Mouse (Mus musculus): ENCODE data around the gene Rmnd5b.
A peak's percentile ranks its signal among the peaks of the same experiment; 100 is the strongest.

The Rmnd5b gene

DNA sequence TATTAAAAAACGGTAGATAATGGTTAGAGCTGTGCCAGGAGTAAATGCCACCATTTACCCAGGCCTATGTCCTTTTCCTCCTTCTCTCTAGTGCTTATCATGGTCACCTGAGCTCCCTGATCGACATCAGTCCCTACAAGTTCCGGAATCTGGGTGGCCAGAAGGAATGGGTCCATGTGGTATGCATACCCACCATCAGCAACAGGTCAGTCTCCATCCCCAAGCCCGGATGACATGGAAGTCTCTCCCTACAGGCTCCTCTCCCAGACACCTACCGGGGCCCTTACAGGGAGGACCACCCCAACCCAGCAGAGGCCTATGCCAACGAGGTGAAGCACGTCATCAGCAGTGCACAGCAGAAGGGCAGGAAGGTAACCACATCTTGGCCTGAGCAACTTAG is 43.8 kb downstream of the Rmnd5b start:
- no peak for DNase-seq (ENCODE audit: inconsistent ontology term)

DNA sequence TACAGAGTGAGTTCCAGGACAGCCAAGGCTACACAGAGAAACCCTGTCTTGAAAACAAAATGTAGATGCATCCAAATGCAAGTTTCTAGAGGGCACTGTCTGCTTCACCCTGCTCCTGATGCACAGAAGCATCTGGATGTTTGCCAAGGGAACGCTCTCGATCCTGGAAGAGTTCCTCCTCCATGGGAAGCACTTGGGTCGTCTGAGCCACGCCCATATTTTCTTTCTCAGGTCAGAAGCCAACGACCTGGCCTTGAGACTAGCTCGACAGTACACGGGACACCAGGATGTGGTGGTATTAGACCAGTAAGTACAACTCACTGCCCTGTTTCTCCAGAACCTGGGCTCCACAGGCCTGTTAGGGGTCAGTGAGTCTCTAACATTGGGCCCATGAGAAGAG is 44.5 kb downstream of the Rmnd5b start:
- no peak for DNase-seq (ENCODE audit: inconsistent ontology term)

DNA sequence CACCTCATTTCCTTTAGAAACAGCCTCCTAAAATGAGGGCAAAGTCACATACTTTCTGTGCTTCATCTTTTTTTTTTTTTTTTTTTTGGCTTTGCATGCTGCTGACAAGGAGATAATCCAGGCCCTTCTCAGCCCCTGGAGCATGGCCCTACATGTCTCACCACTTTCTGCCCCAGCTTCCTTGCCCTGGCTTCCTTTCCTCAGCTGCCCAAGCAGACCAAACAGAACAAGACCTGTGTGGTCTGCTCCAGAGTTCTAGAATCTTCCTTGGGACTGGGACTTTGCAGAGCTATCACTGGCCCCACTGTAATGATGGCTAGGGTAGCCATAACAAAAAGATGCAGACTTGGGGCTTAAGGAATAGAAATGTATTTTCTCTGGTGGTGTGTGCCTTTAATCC is 45.7 kb downstream of the Rmnd5b start:
- DNase-seq (ENCODE audit: inconsistent ontology term) = no peak

DNA sequence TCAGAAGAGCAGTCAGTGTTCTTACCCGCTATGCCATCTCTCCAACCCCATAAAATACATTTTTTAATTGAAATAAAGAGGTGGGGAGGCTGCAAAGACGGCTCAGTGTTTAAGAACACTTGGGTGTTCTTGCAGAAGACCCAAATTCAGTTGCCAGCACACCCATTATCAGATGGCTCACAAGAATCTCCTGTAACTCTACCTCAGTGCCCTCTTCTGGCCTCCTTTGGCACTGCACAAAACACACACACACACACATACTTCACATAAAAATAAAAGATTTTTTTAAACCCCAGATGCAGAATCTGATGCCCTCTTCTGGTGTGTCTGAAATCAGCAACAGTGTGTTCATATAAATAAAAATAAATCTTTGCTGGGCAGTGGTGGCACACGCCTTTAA is 46.9 kb downstream of the Rmnd5b start:
- no peak for DNase-seq (ENCODE audit: inconsistent ontology term)

DNA sequence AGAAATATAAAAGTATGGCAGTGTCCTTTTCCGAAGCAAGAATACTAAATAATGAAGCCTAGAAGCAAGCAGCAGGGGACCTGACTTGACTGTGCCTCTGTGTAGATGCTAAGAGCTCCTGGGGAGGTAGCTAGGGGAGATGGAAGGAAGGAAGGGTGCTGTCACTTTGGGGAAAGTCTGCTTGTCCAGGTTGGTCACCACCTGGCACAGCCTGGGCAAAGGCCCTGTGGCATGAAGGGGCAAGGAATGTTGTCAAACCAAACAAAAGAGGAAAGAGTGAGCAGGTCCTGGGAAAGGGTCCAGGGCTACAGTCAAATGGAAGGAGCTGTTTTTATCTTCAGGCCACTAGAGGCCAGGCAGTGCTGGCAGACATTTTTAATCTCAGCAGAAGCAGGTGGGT is 48.6 kb downstream of the Rmnd5b start:
- DNase-seq (ENCODE audit: inconsistent ontology term) = no peak

DNA sequence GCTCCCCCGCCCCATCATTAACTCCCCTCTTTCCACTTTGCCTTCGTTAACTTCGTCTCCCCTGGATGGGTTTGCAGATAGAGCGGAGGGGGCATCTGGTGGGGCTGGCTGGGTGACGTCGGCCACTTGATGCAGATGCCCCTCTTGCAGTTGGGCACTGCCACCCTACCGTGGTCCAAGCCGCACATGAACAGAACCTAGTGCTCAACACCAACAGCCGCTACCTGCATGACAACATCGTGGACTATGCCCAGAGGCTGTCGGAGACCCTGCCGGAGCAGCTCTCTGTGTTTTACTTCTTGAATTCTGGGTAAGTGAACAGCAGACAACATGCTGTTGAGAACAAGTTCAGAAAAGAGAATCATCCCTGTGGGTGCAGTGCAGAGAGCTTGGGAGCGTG is 49.3 kb downstream of the Rmnd5b start:
- no peak for DNase-seq (ENCODE audit: inconsistent ontology term)

DNA sequence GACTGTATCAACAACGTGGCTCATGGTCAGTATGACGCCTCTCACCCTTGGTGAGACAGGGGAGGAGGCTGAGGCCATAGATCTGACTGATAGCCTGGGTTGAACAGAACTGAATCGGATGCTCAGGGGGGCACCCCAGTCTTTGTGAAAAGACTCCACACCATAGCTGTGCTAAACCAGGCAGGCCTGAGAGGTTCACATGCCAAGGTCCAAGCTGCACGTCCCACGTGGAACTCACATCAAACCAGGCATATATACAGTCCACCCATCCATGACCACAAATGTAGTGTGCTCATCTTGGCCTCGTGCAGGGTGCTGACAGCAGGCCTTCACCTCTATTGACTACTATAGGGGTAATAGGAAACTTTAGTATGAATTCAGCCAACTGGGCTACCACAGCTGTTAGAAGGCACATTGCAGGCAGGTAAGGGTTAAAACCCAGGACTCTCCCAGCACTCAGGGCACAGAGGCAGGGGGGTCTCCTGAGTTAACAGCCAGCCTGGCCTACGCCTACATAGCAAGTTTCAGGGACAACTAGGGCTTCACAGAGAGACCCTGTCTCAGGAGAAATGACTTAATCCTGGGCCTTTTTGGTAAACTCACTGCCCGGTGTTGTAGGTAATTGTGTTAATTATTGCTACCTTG is 50.0 kb downstream of the Rmnd5b start:
- DNase-seq (ENCODE audit: inconsistent ontology term) = no peak

DNA sequence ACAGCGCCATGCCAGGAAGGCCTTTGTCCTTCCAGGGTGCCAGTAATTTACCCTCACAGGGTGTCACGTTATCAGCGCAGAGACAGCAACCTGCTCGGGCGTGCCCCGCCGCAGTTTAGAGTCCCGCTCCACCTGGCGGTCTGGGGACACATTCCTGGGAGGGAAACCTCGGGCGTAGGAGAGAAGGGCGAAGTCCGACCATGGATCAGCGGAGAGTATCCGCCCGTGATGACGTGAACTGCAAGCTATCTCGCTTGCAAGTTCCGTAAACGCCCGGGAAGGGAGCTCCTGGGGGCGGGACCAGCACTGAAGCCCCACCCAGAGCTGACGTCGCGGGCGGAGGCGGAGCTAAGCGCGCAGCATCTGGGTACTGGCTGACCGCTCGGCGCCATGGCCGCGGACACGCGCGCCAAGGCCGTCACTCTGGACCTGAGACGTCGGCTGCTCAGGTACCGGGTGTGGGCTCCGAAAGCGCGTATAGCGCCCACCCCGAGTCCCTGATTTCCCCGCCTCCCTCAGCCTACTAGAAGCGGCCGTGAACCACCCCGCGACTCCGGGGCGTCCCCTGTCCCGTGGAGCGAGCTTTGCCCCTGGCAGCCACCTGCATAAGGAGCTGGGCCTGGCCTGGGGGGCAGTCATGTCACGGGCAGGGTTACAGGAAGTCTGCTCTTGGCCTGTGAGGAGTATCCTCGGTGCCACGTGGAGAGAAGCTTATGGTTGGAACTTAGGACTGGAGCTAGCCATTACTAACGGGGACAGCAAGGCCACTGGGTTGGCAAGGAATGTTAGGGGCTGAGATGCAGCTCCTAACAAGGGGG is 51.1 kb downstream of the Rmnd5b start, which contains the start of gene Phykpl:
TSS of gene Phykpl (plus strand) at position 327 of the 818 bp plus-strand sequence.
- peak; percentile 98 for DNase-seq (ENCODE audit: inconsistent ontology term)

DNA sequence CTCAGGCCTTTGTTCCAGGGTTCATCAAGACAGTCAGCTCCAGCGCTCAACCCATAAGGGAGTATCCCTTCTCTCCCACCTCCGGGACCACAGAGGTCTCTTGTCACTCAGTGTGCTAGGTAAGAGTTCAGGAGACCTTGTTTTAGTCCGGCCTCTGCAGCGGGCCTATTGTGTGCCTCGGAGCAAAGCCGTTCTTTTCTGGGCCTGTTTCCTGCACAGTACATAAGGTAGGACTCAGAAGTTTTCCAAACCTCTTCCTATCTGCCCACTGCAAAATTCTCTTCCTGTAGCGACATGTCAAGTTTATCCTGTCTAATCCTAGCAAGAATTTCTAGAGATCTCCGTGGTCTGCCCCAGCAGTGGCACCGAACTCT is 51.7 kb downstream of the Rmnd5b start:
- no peak for DNase-seq (ENCODE audit: inconsistent ontology term)

DNA sequence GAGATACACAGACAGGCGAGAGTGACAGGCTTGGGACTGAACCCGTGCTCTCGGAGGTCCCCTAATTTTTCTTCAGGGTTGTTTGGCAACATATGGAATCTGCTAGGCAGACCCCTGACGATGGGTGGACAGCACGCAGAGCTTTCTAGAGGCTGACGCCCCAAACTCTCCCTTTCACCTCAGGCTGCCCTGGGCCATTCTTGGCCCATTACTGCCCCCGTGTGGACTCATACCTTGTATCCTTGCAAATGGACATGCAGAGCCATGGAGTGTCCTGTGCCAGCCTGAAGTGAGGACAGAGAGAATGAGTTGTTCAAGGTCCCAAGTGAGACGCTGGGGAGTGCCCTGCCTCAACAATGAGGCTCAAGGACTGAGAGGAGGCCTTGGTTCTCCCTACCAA is 53.0 kb downstream of the Rmnd5b start:
- DNase-seq (ENCODE audit: inconsistent ontology term) = peak; percentile 61

DNA sequence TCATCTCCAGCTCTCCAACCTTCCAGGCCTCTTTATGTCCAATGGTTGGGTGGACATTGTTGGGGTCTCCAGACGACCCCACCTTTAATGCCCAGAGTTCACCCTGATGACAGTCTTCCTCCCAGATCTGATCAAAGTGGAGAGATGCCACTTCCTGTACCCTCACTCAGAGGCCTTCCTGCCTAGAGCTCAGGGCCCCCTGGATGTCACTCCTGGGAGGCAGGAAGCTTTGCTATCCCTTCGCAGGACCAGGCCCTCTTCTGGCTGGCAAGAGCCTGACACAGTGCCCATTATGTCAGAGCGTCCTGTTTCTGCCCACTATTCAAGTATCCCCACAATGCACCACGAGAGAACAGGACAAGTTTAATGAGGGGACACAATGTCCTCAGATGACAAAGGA is 56.7 kb downstream of the Rmnd5b start:
- DNase-seq (ENCODE audit: inconsistent ontology term) = no peak

DNA sequence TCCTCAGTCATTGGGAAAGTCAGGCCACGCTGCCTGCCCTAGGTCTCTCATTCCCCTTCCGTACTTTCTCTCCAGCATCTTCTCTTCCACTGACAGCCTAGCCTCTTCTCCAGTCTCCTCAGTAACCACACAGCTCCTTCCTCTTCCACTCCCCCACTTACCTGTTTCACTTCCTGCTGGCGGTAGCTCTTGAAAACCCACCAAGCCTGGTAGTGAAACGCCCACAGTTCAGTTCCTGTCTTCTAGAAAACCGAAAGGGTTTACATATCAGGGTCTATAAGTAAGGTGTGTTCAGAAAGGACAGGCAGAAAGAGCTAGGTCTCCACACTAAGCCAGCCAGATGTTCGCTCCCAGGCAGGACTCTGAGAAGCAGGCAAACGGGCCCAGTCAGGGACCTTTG is 58.1 kb downstream of the Rmnd5b start:
- no peak for DNase-seq (ENCODE audit: inconsistent ontology term)

DNA sequence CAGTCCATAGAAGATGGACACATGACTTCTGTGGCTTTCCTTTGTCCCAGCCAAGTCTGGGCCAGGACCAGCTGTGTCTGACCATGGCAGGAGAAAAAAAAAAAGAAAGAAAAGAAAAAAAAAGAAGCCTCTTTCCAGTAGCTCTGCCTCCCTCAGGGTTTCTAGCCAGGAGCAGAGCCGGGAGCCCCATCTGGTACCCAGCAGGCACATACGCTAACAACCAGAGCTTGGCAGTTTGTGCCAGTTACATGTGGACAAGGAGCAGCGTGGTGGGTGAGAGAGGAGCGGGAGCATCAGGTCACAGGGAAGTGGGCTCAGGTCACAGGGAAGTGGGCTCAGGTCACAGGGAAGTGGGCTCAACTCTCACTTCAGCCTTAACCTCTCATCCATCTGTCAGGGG is 59.2 kb downstream of the Rmnd5b start:
- no peak for DNase-seq (ENCODE audit: inconsistent ontology term)

Measured in Muller cell, postnatal 12 days (primary cell).